Mouse (Mus musculus) hindbrain, embryonic 14.5 days (tissue): ENCODE measurements around the gene Wdr44. TPM values are rescaled to one million over a fixed set of nuclear protein-coding genes. Genes with fewer than 3 reads are reported as not detected.

Experiments used
- ATAC-seq: fragments of 200-750 bp; cut with Nextera tagmentation; 2 replicates; pipeline ENCODE4 v1.8.0; 2017; ENCODE audit warnings: moderate number of reproducible peaks, mild to moderate bottlenecking, moderate TSS enrichment, moderate library complexity; ENCODE audit not compliant: low FRiP score
- DNase-seq: peaks from one replicate; pipeline ENCODE4 v3.0.0-alpha.2; 2015; ENCODE audit warnings: low spot score
- H3K27ac ChIP-seq: fragments of 300-500 bp; sonication (generic); 2 replicates; pipeline ENCODE4 v1.5.1; 2014; ENCODE audit warnings: mild to moderate bottlenecking, moderate library complexity
- H3K27me3 ChIP-seq: fragments of 300-500 bp; sonication (generic); 2 replicates; pipeline ENCODE4 v1.6.1; 2014; ENCODE audit warnings: mild to moderate bottlenecking, low read length, mixed read lengths; ENCODE audit not compliant: control insufficient read depth, insufficient read depth
- H3K36me3 ChIP-seq: fragments of 300-500 bp; sonication (generic); replicated peaks from 2 replicates; pipeline ENCODE4 v1.6.1; 2014; ENCODE audit not compliant: control insufficient read depth, insufficient read depth
- H3K4me1 ChIP-seq: fragments of 300-500 bp; sonication (generic); replicated peaks from 2 replicates; pipeline ENCODE4 v1.6.1; 2014; ENCODE audit warnings: antibody characterized with exemption, low read length, mixed read lengths; ENCODE audit not compliant: control insufficient read depth, insufficient read depth
- H3K4me2 ChIP-seq: fragments of 300-500 bp; sonication (generic); replicated peaks from 2 replicates; pipeline ENCODE4 v1.6.1; 2014; ENCODE audit warnings: mild to moderate bottlenecking, moderate library complexity
- H3K4me3 ChIP-seq: fragments of 300-500 bp; sonication (generic); replicated peaks from 2 replicates; pipeline ENCODE4 v1.5.1; 2014; ENCODE audit warnings: mild to moderate bottlenecking, low read length
- H3K9ac ChIP-seq: fragments of 300-500 bp; sonication (generic); 2 replicates; pipeline ENCODE4 v1.6.1; 2014
- H3K9me3 ChIP-seq: fragments of 300-500 bp; sonication (generic); 2 replicates; pipeline ENCODE4 v1.6.1; 2016; ENCODE audit warnings: low read length; ENCODE audit not compliant: control insufficient read depth
- WGBS: fragments of 180-500 bp; shearing (Covaris S2); extraction: QIAGEN DNeasy Blood & Tissue Kit; methylation state at CpG from one replicate; pipeline ENCODE4 v1.1.7; 2014; 5-methylcytosine and 5-hydroxymethylcytosine counted together
- polyA plus RNA-seq: library from polyadenylated mRNA; unstranded; fragments of >200 nt; fragmentation: Nextera tagmentation; extraction: Ambion mirVana; gene quantifications from 2 replicates; pipeline ENCODE4 v1.2.1, GENCODE M21; 2014

Wdr44 gene
- 18.6 and 19.8 TPM in 2 replicates for polyA plus RNA-seq

- 7% methylated on average over 51 of the region's 51 CpGs for WGBS
- Histone ChIP-seq H3K4me3 (peak within 1 kb of the TSS; percentile 67), H3K9me3 (no peaks in the 10 kb centered on the region), H3K4me1 (no peaks in the 10 kb centered on the region), H3K27ac (peak within 1 kb of the TSS; percentile 89), H3K9ac (peak within 1 kb of the TSS; percentile 71), H3K4me2 (peak within 1 kb of the TSS; percentile 48), H3K36me3 (no peaks in the 10 kb centered on the region), H3K27me3 (no peaks in the 10 kb centered on the region)
- peak; percentile 87 for DNase-seq
- ATAC-seq = peak; percentile 99
Measured at GRCm38 (mm10) chrX:23692722-23693442, at the start of gene Wdr44. Gene Wdr44, plus strand, starts transcription at chrX:23693051.

- DNase-seq = no peak
- Histone ChIP-seq H3K9me3 (no peaks in the 10 kb centered on the region), H3K36me3 (no peaks in the 10 kb centered on the region), H3K4me1 (no peaks in the 10 kb centered on the region), H3K9ac (no peak overlapping the region), H3K27ac (no peak overlapping the region), H3K27me3 (no peaks in the 10 kb centered on the region), H3K4me2 (no peak overlapping the region), H3K4me3 (no peak overlapping the region)
- ATAC-seq = no peak
- 93% methylated on average over 1 of the region's 1 CpGs for WGBS
Measured at GRCm38 (mm10) chrX:23648371-23648770, 44.5 kb upstream of the Wdr44 start.

- no peaks in the 10 kb centered on the region for H3K36me3 ChIP-seq
- H3K9me3 ChIP-seq = no peaks in the 10 kb centered on the region
- no peaks in the 10 kb centered on the region for H3K4me1 ChIP-seq
- no peak for DNase-seq
- no peak for ATAC-seq
- no peak overlapping the region for H3K4me2 ChIP-seq
- H3K27ac ChIP-seq = no peak overlapping the region
- H3K27me3 ChIP-seq = no peaks in the 10 kb centered on the region
- H3K9ac ChIP-seq = no peak overlapping the region
- no peak overlapping the region for H3K4me3 ChIP-seq
- WGBS = 95% methylated on average over 1 of the region's 1 CpGs
Measured at GRCm38 (mm10) chrX:23662216-23662615, 30.6 kb upstream of the Wdr44 start.

GRCm38 (mm10) chrX:23673193-23673592, 19.7 kb upstream of the Wdr44 start:
- no peak for ATAC-seq
- Histone ChIP-seq H3K27me3 (no peaks in the 10 kb centered on the region), H3K4me3 (no peak overlapping the region), H3K9me3 (no peaks in the 10 kb centered on the region), H3K4me1 (no peaks in the 10 kb centered on the region), H3K27ac (no peak overlapping the region), H3K36me3 (no peaks in the 10 kb centered on the region), H3K9ac (no peak overlapping the region), H3K4me2 (no peak overlapping the region)
- DNase-seq = no peak
- 78% methylated on average over 2 of the region's 2 CpGs for WGBS

GRCm38 (mm10) chrX:23675450-23675849, 17.4 kb upstream of the Wdr44 start:
- no peaks in the 10 kb centered on the region for H3K27me3 ChIP-seq
- ATAC-seq = no peak
- 76% methylated on average over 1 of the region's 1 CpGs for WGBS

GRCm38 (mm10) chrX:23676583-23676982, 16.3 kb upstream of the Wdr44 start:
- 86% methylated on average over 2 of the region's 2 CpGs for WGBS
- Histone ChIP-seq H3K4me3 (no peak overlapping the region), H3K4me2 (no peak overlapping the region), H3K9me3 (no peaks in the 10 kb centered on the region), H3K27me3 (no peaks in the 10 kb centered on the region), H3K36me3 (no peaks in the 10 kb centered on the region), H3K9ac (no peak overlapping the region), H3K4me1 (no peaks in the 10 kb centered on the region), H3K27ac (no peak overlapping the region)
- no peak for ATAC-seq
- DNase-seq = no peak

More at GRCm38 (mm10) chrX:23675450-23675849, 17.4 kb upstream of the Wdr44 start:
- Histone ChIP-seq H3K4me3 (no peak overlapping the region), H3K27ac (no peak overlapping the region), H3K9me3 (no peaks in the 10 kb centered on the region), H3K36me3 (no peaks in the 10 kb centered on the region), H3K9ac (no peak overlapping the region), H3K4me2 (no peak overlapping the region), H3K4me1 (no peaks in the 10 kb centered on the region)
- no peak for DNase-seq

- Histone ChIP-seq H3K36me3 (no peaks in the 10 kb centered on the region), H3K4me1 (no peaks in the 10 kb centered on the region), H3K4me3 (no peak overlapping the region), H3K9ac (no peak overlapping the region), H3K27me3 (no peaks in the 10 kb centered on the region), H3K9me3 (no peaks in the 10 kb centered on the region), H3K4me2 (no peak overlapping the region), H3K27ac (no peak overlapping the region)
- 82% methylated on average over 2 of the region's 2 CpGs for WGBS
- DNase-seq = no peak
- ATAC-seq = no peak
Measured at GRCm38 (mm10) chrX:23677511-23677910, 15.3 kb upstream of the Wdr44 start.

GRCm38 (mm10) chrX:23692336-23692721, 522 bp upstream of the Wdr44 start:
- Histone ChIP-seq H3K27me3 (no peaks in the 10 kb centered on the region), H3K9ac (no peak overlapping the region; the same call in 1 of the 2 replicates), H3K9me3 (no peaks in the 10 kb centered on the region), H3K4me3 (peak overlapping the region; percentile 67), H3K36me3 (no peaks in the 10 kb centered on the region), H3K4me2 (peak overlapping the region; percentile 48), H3K4me1 (no peaks in the 10 kb centered on the region), H3K27ac (no peak overlapping the region)
- WGBS = 19% methylated on average over 5 of the region's 5 CpGs
- DNase-seq (no peak), ATAC-seq (peak; percentile 10; the same call in 1 of the 2 replicates)

- 14% methylated on average over 27 of the region's 28 CpGs for WGBS
- ATAC-seq (no peak; the same call in 1 of the 2 replicates), DNase-seq (no peak)
- no peaks in the 10 kb centered on the region for H3K36me3 ChIP-seq
- H3K27me3 ChIP-seq = no peaks in the 10 kb centered on the region
- peak overlapping the region; percentile 48 for H3K4me2 ChIP-seq
- H3K4me3 ChIP-seq = peak overlapping the region; percentile 67
- H3K9ac ChIP-seq = peak overlapping the region; percentile 71
- peak overlapping the region; percentile 89 for H3K27ac ChIP-seq
- H3K4me1 ChIP-seq = no peaks in the 10 kb centered on the region
- no peaks in the 10 kb centered on the region for H3K9me3 ChIP-seq
Measured at GRCm38 (mm10) chrX:23693443-23694400, 871 bp downstream of the Wdr44 start.
